Mouse (Mus musculus): ENCODE measurements at regions not wholly inside any gene's neighbourhood (a gene's known extent, or its start where the extent isn't known, plus 50 kb on each side); places are given as distances from the start of the nearest gene placed in this dataset.
"Not testable (repeated sequence)": the region's sequence is repeated elsewhere in the genome, so short reads cannot be mapped to it uniquely, and the experiment has no call there.

DNA sequence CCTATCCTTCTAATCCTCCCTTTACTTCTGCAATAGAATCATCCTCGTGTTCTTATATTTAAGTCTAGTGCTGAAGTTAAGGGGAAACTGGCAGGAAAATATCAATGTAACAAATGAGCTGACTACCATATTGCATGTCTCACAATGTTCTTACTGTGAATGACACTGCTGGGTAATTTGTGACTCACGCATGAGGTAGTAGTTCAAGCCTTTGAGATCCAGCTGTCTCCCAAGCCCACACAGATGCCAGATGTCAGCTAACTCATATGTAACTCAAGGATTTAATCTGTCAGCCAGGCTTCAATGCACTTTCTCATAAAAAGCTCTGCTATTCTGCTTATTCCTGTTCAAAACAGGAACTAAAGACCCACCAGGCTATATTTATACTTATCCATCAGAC is 204.6 kb upstream of the Bet1 start:
- no peak overlapping the region for H3K4me2 ChIP-seq (ENCODE audit: low read length)
- H3K27me3 ChIP-seq (ENCODE audit: control insufficient read depth, insufficient read depth, low read length): no peaks in the 10 kb centered on the region
- no peak overlapping the region for H3K9ac ChIP-seq (ENCODE audit: low read length)
- no peaks in the 10 kb centered on the region for H3K9me3 ChIP-seq (ENCODE audit: control insufficient read depth, low read length)
- H3K4me3 ChIP-seq (ENCODE audit: control insufficient read depth in 1 of 2, insufficient read depth in 1 of 2, low read depth in 1 of 2, low read length in 2 of 2): no peak overlapping the region
- no peaks in the 10 kb centered on the region for H3K4me1 ChIP-seq (ENCODE audit: control insufficient read depth in 2 of 2, insufficient read depth in 2 of 2, low read length in 2 of 2)
- ATAC-seq (ENCODE audit: insufficient number of reproducible peaks, insufficient read depth, low FRiP score, low read depth): no peak
- H3K36me3 ChIP-seq (ENCODE audit: control insufficient read depth, insufficient read depth, low read length): no peaks in the 10 kb centered on the region
- no peak overlapping the region for H3K27ac ChIP-seq (replicated peaks in 1 of 2; ENCODE audit: control insufficient read depth in 1 of 2, insufficient read depth in 1 of 2, low read depth in 2 of 2, low read length in 2 of 2)
- WGBS: 67% methylated on average over 2 of the region's 2 CpGs

DNA sequence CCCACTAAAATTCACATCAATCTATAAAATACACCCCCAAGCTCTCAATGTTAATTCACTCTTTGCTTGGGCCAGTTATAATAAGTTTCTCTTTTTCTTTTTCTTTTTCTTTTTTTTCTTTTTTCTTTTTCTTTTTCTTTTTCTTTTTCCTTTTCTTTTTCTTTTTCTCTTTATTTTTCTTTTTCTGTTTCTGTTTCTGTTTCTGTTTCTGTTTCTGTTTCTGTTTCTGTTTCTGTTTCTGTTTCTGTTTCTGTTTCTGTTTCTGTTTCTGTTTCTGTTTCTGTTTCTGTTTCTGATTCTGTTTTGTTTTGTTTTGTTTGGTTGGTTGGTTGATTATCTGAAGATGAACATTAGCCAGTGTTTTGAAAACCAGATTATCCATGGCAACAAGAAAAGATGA is 201.2 kb upstream of the Col1a2 start:
- H3K36me3 ChIP-seq (ENCODE audit: control insufficient read depth, insufficient read depth, low read length); H3K27me3 ChIP-seq (ENCODE audit: control insufficient read depth, insufficient read depth, low read length); H3K27ac ChIP-seq (replicated peaks in 1 of 2; ENCODE audit: control insufficient read depth in 1 of 2, insufficient read depth in 1 of 2, low read depth in 2 of 2, low read length in 2 of 2); H3K9me3 ChIP-seq (ENCODE audit: control insufficient read depth, low read length); H3K9ac ChIP-seq (ENCODE audit: low read length); H3K4me3 ChIP-seq (ENCODE audit: control insufficient read depth in 1 of 2, insufficient read depth in 1 of 2, low read depth in 1 of 2, low read length in 2 of 2); ATAC-seq (ENCODE audit: insufficient number of reproducible peaks, insufficient read depth, low FRiP score, low read depth); H3K4me2 ChIP-seq (ENCODE audit: low read length); H3K4me1 ChIP-seq (ENCODE audit: control insufficient read depth in 2 of 2, insufficient read depth in 2 of 2, low read length in 2 of 2): not testable (repeated sequence)

DNA sequence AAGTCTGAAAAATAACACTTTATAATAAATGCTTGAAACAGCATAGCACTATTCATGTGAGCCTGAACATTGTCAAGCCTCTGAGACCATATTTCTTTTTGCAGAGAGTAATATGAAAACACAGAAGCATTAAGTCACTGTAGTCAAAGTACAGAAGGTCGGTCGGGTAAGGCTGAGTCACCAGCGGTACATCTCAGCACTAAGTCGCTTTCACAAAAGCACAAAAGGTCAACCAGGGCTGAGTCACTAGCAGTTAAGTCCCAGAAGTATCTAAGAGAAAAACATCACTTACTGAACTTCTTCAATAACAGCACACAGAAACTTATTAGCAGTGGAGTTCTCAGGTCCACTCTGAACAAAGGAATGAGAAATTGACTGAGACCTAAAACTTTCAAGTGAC is 154.7 kb upstream of the Col1a2 start:
- Histone ChIP-seq H3K27ac (replicated peaks in 1 of 2; ENCODE audit: control insufficient read depth in 1 of 2, insufficient read depth in 1 of 2, low read depth in 2 of 2, low read length in 2 of 2) (no peak overlapping the region), H3K36me3 (ENCODE audit: control insufficient read depth, insufficient read depth, low read length) (no peaks in the 10 kb centered on the region), H3K27me3 (ENCODE audit: control insufficient read depth, insufficient read depth, low read length) (no peaks in the 10 kb centered on the region), H3K9me3 (ENCODE audit: control insufficient read depth, low read length) (no peaks in the 10 kb centered on the region), H3K4me1 (ENCODE audit: control insufficient read depth in 2 of 2, insufficient read depth in 2 of 2, low read length in 2 of 2) (no peaks in the 10 kb centered on the region), H3K4me2 (ENCODE audit: low read length) (no peak overlapping the region), H3K4me3 (ENCODE audit: control insufficient read depth in 1 of 2, insufficient read depth in 1 of 2, low read depth in 1 of 2, low read length in 2 of 2) (no peak overlapping the region), H3K9ac (ENCODE audit: low read length) (no peak overlapping the region)
- WGBS: 76% methylated on average over 4 of the region's 4 CpGs
- no peak for ATAC-seq (ENCODE audit: insufficient number of reproducible peaks, insufficient read depth, low FRiP score, low read depth)

DNA sequence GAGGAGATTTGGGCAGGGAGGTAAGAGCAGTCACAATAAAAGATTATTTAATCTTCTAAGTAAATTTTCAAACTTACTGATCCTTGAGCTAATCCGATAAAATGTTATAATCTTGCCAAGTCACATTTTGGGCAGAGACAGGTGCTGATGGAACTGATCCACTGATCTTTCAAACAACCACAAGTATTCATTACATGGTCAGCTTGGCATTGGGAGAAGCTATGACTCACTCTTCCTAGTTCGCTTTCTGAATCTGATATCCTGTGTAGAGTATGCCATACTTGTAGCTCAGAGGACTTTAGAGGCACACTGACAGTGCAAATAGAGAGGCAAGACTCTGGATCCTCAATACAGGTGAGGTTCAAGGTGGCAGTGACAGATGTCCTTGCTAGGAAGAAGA is 142.4 kb upstream of the Col1a2 start:
- Histone ChIP-seq H3K36me3 (ENCODE audit: control insufficient read depth, insufficient read depth, low read length) (no peaks in the 10 kb centered on the region), H3K4me3 (ENCODE audit: control insufficient read depth in 1 of 2, insufficient read depth in 1 of 2, low read depth in 1 of 2, low read length in 2 of 2) (no peak overlapping the region), H3K9ac (ENCODE audit: low read length) (no peak overlapping the region), H3K27ac (replicated peaks in 1 of 2; ENCODE audit: control insufficient read depth in 1 of 2, insufficient read depth in 1 of 2, low read depth in 2 of 2, low read length in 2 of 2) (no peak overlapping the region), H3K9me3 (ENCODE audit: control insufficient read depth, low read length) (no peaks in the 10 kb centered on the region), H3K27me3 (ENCODE audit: control insufficient read depth, insufficient read depth, low read length) (no peaks in the 10 kb centered on the region), H3K4me1 (ENCODE audit: control insufficient read depth in 2 of 2, insufficient read depth in 2 of 2, low read length in 2 of 2) (no peaks in the 10 kb centered on the region), H3K4me2 (ENCODE audit: low read length) (no peak overlapping the region)
- WGBS: 75% methylated on average over 2 of the region's 2 CpGs
- no peak for ATAC-seq (ENCODE audit: insufficient number of reproducible peaks, insufficient read depth, low FRiP score, low read depth)

DNA sequence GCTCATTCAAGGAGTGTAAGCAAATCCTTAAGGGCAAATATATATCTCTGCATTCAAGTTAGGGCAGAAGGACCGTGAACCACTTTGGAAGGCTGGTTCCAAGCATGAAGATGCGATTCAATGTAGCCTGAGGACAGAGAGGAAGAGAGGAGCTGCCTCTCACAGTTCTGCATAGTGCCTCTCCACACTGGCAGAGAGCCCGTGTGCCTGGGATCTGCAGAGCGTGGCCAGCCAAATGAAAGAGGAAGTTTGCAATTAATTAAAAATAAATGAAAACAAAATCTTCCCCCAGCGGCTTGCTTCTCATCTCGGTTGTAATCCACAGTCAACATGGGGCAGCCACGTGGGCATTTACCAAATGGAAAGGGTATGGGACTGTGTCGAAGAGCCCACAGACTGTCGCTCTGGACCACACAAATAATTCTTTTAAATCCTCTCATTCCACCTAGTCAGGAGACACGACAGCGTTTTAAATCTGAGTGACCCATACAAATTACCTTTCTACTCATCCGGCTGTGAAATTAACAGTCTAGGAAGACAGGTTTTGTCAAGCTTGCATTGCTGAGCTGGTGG is 129.1 kb upstream of the Col1a2 start:
- no peak for ATAC-seq (ENCODE audit: insufficient number of reproducible peaks, insufficient read depth, low FRiP score, low read depth)
- 80% methylated on average over 12 of the region's 12 CpGs for WGBS
- H3K4me2 ChIP-seq (ENCODE audit: low read length): no peak overlapping the region

DNA sequence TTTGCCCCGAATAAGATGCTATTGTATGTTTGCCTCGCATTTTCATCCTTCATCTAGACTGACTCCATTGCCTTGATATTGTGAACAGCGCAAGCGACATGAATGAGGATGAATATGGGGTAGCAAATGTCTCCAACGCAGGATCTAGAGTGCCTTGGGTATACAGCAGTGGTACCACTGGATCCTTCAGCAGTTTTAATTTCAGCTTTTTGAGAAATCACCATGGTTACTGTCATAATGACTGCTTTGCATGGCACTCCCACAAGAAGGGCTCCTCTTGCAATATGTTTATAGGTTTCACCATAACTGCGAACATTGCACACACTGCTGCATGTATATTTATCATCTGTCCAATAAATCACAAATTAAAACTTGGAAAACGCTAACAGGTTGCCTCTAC is 107.8 kb upstream of the Col1a2 start:
- H3K9ac ChIP-seq (ENCODE audit: low read length): no peak overlapping the region
- H3K27me3 ChIP-seq (ENCODE audit: control insufficient read depth, insufficient read depth, low read length): no peaks in the 10 kb centered on the region
- peaks cover 5 to 10% of the 10 kb centered on the region in 2 experiments; a peak in 2 of 4 replicates for H3K4me1 ChIP-seq (ENCODE audit: control insufficient read depth in 2 of 2, insufficient read depth in 2 of 2, low read length in 2 of 2)
- H3K4me2 ChIP-seq (ENCODE audit: low read length): no peak overlapping the region
- ATAC-seq (ENCODE audit: insufficient number of reproducible peaks, insufficient read depth, low FRiP score, low read depth): no peak
- H3K36me3 ChIP-seq (ENCODE audit: control insufficient read depth, insufficient read depth, low read length): no peaks in the 10 kb centered on the region
- 94% methylated on average over 7 of the region's 7 CpGs for WGBS
- no peaks in the 10 kb centered on the region for H3K9me3 ChIP-seq (ENCODE audit: control insufficient read depth, low read length)
- no peak overlapping the region for H3K27ac ChIP-seq (replicated peaks in 1 of 2; ENCODE audit: control insufficient read depth in 1 of 2, insufficient read depth in 1 of 2, low read depth in 2 of 2, low read length in 2 of 2)
- no peak overlapping the region for H3K4me3 ChIP-seq (ENCODE audit: control insufficient read depth in 1 of 2, insufficient read depth in 1 of 2, low read depth in 1 of 2, low read length in 2 of 2)

More for the DNA sequence above, 129.1 kb upstream of the Col1a2 start:
- no peaks in the 10 kb centered on the region for H3K4me1 ChIP-seq (ENCODE audit: control insufficient read depth in 2 of 2, insufficient read depth in 2 of 2, low read length in 2 of 2)
- no peak overlapping the region for H3K4me3 ChIP-seq (ENCODE audit: control insufficient read depth in 1 of 2, insufficient read depth in 1 of 2, low read depth in 1 of 2, low read length in 2 of 2)
- H3K27me3 ChIP-seq (ENCODE audit: control insufficient read depth, insufficient read depth, low read length): no peaks in the 10 kb centered on the region
- no peak overlapping the region for H3K27ac ChIP-seq (replicated peaks in 1 of 2; ENCODE audit: control insufficient read depth in 1 of 2, insufficient read depth in 1 of 2, low read depth in 2 of 2, low read length in 2 of 2)
- no peaks in the 10 kb centered on the region for H3K36me3 ChIP-seq (ENCODE audit: control insufficient read depth, insufficient read depth, low read length)
- no peak overlapping the region for H3K9ac ChIP-seq (ENCODE audit: low read length)
- no peaks in the 10 kb centered on the region for H3K9me3 ChIP-seq (ENCODE audit: control insufficient read depth, low read length)

DNA sequence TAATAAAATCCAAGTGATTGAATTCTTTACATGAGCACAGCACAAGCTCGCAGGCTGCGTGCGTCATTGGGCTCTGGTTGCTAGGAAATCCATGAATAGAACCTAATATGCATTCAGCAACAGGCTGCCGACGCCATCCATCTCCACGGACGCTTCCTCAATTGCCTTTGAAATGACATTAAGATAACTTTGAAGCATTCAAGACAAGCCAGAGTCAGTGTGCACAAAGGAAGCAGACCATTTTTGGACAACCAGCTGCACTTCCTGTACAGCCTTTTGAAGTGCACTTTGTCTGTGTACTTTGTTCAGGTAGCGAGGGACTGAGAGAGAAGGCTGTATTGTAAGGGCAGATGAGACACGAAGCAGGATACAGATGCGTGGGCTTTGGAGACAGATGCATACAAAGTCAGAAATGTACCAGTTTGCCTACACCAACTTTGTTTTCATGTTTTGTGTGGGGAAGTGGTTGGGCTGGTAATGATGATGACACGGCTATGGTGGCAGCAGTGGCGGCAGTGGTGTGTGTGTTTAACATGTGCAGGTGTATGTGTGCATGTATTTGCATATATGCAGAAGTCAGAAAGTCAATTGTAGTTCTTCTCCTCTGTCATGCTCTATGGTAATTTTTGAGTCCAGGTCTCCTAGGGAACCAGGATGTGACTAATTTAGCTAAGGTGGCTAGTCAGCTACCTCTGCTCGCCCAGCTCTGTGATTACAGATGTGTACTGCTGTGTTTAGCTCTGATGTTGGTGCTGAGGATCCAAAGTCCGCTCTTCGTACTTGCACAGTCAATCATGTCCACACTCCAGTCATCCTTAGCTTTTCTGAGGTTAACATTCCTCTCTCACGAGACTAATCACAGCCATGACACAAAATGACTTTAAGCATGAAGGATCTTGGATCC is 106.7 kb upstream of the Col1a2 start:
- 0 out of 2 replicates have a peak overlapping the region, but pooled peaks have one; percentile 38 for H3K9ac ChIP-seq (ENCODE audit: low read length)
- H3K4me3 ChIP-seq (ENCODE audit: control insufficient read depth in 1 of 2, insufficient read depth in 1 of 2, low read depth in 1 of 2, low read length in 2 of 2): no peak overlapping the region; a peak in 1 of 4 replicates
- peak overlapping the region; percentile 59 for H3K4me2 ChIP-seq (ENCODE audit: low read length)
- H3K27me3 ChIP-seq (ENCODE audit: control insufficient read depth, insufficient read depth, low read length): no peaks in the 10 kb centered on the region
- H3K27ac ChIP-seq (replicated peaks in 1 of 2; ENCODE audit: control insufficient read depth in 1 of 2, insufficient read depth in 1 of 2, low read depth in 2 of 2, low read length in 2 of 2): no peak overlapping the region
- no peak for ATAC-seq (ENCODE audit: insufficient number of reproducible peaks, insufficient read depth, low FRiP score, low read depth)
- H3K9me3 ChIP-seq (ENCODE audit: control insufficient read depth, low read length): no peaks in the 10 kb centered on the region
- WGBS: 38% methylated on average over 16 of the region's 16 CpGs
- no peaks in the 10 kb centered on the region for H3K36me3 ChIP-seq (ENCODE audit: control insufficient read depth, insufficient read depth, low read length)
- H3K4me1 ChIP-seq (ENCODE audit: control insufficient read depth in 2 of 2, insufficient read depth in 2 of 2, low read length in 2 of 2): peaks cover 5 to 10% of the 10 kb centered on the region in 2 experiments; a peak in 2 of 4 replicates
